Mouse (Mus musculus) hindbrain, embryonic 14.5 days (tissue): ENCODE measurements around the gene Erh. TPM values are rescaled to one million over a fixed set of nuclear protein-coding genes. Genes with fewer than 3 reads are reported as not detected.

Experiments used
- ATAC-seq: fragments of 200-750 bp; cut with Nextera tagmentation; 2 replicates; pipeline ENCODE4 v1.8.0; 2017; ENCODE audit warnings: moderate number of reproducible peaks, mild to moderate bottlenecking, moderate TSS enrichment, moderate library complexity; ENCODE audit not compliant: low FRiP score
- DNase-seq: peaks from one replicate; pipeline ENCODE4 v3.0.0-alpha.2; 2015; ENCODE audit warnings: low spot score
- H3K27ac ChIP-seq: fragments of 300-500 bp; sonication (generic); 2 replicates; pipeline ENCODE4 v1.5.1; 2014; ENCODE audit warnings: mild to moderate bottlenecking, moderate library complexity
- H3K27me3 ChIP-seq: fragments of 300-500 bp; sonication (generic); 2 replicates; pipeline ENCODE4 v1.6.1; 2014; ENCODE audit warnings: mild to moderate bottlenecking, low read length, mixed read lengths; ENCODE audit not compliant: control insufficient read depth, insufficient read depth
- H3K36me3 ChIP-seq: fragments of 300-500 bp; sonication (generic); replicated peaks from 2 replicates; pipeline ENCODE4 v1.6.1; 2014; ENCODE audit not compliant: control insufficient read depth, insufficient read depth
- H3K4me1 ChIP-seq: fragments of 300-500 bp; sonication (generic); replicated peaks from 2 replicates; pipeline ENCODE4 v1.6.1; 2014; ENCODE audit warnings: antibody characterized with exemption, low read length, mixed read lengths; ENCODE audit not compliant: control insufficient read depth, insufficient read depth
- H3K4me2 ChIP-seq: fragments of 300-500 bp; sonication (generic); replicated peaks from 2 replicates; pipeline ENCODE4 v1.6.1; 2014; ENCODE audit warnings: mild to moderate bottlenecking, moderate library complexity
- H3K4me3 ChIP-seq: fragments of 300-500 bp; sonication (generic); replicated peaks from 2 replicates; pipeline ENCODE4 v1.5.1; 2014; ENCODE audit warnings: mild to moderate bottlenecking, low read length
- H3K9ac ChIP-seq: fragments of 300-500 bp; sonication (generic); 2 replicates; pipeline ENCODE4 v1.6.1; 2014
- H3K9me3 ChIP-seq: fragments of 300-500 bp; sonication (generic); 2 replicates; pipeline ENCODE4 v1.6.1; 2016; ENCODE audit warnings: low read length; ENCODE audit not compliant: control insufficient read depth
- WGBS: fragments of 180-500 bp; shearing (Covaris S2); extraction: QIAGEN DNeasy Blood & Tissue Kit; methylation state at CpG from one replicate; pipeline ENCODE4 v1.1.7; 2014; 5-methylcytosine and 5-hydroxymethylcytosine counted together
- polyA plus RNA-seq: library from polyadenylated mRNA; unstranded; fragments of >200 nt; fragmentation: Nextera tagmentation; extraction: Ambion mirVana; gene quantifications from 2 replicates; pipeline ENCODE4 v1.2.1, GENCODE M21; 2014

Erh gene
- polyA plus RNA-seq, 1 experiment from 2014 or later: 237 TPM

- peaks cover 36% of the 10 kb centered on the region for H3K36me3 ChIP-seq
- H3K27me3 ChIP-seq: no peaks in the 10 kb centered on the region
- ATAC-seq (no peak), DNase-seq (no peak)
- no peak overlapping the region for H3K27ac ChIP-seq
- no peaks in the 10 kb centered on the region for H3K4me1 ChIP-seq
- no peak overlapping the region for H3K4me3 ChIP-seq
- H3K4me2 ChIP-seq: no peak overlapping the region
- H3K9ac ChIP-seq: no peak overlapping the region
- no peaks in the 10 kb centered on the region for H3K9me3 ChIP-seq
- whole genome bisulfite sequencing: 41% methylated on average over 2 of the region's 2 CpGs
Measured at GRCm38 (mm10) chr12:80584973-80585372, 59.2 kb downstream of the Erh start.

Other genes with a start within 250 kb of the Erh start
- 24.3 and 24.9 TPM in 2 replicates for gene Dcaf5, start 207.7 kb downstream of the Erh start, polyA plus RNA-seq
- gene Exd2, start 181.2 kb downstream of the Erh start, polyA plus RNA-seq: 48.1 and 51.8 TPM in 2 replicates
- gene Galnt16, start 126.1 kb downstream of the Erh start, polyA plus RNA-seq: 20.2 and 21.2 TPM in 2 replicates
- 27.2 and 32.1 TPM in 2 replicates for gene Slc39a9, start 458 bp downstream of the Erh start, polyA plus RNA-seq
- 3.5 and 5.9 TPM in 2 replicates for gene Plekhd1, start 48.2 kb upstream of the Erh start, polyA plus RNA-seq
- gene Ccdc177, start 116.3 kb upstream of the Erh start, polyA plus RNA-seq: 4.6 and 5.2 TPM in 2 replicates
- gene Susd6, start 146.2 kb upstream of the Erh start, polyA plus RNA-seq: 12.5 and 14.8 TPM in 2 replicates